In the genomic region with DNA sequence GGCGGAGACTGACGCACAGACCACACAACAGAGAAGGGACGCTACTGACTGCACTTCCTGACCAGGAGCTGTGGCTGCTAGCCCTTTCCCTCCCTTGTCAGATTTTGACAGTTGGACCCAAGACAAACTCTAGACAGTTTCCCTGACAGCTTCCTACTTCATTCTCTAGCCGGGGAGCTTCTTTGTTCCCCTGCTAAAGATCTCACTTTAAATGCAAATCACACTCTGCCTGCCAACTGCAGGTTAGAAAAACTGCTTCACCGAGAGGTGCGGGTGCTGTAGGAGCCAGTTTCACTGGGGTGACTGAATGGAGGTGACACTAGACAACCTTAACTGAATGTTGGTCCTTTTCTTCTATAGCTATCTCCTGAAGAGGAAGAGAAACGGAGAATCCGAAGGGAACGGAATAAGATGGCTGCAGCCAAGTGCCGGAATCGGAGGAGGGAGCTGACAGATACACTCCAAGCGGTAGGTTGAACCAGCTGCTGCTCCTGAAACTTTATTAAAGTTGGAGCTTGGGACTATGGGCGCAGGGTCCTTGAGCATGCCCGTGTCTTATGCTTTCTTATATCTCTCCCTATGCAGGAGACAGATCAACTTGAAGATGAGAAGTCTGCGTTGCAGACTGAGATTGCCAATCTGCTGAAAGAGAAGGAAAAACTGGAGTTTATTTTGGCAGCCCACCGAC, we compare ENCODE assay signal across 9 mouse cellular contexts. TPM values are rescaled to one million over a fixed set of nuclear protein-coding genes. Genes with fewer than 3 reads are reported as not detected.
A peak's percentile ranks its signal among the peaks of the same experiment; 100 is the strongest.
DNase-seq lines count a peak whose midpoint lies in the region; ATAC-seq and TF ChIP-seq lines count a peak whose summit lies in the region.
"Had no signal": no experiment of that assay in that cellular context is flagged by ENCODE, and none has a peak within 500 bp of the region (broad histone marks: within the 10 kb centered on the region; RNA-seq: fewer than 3 reads in every experiment).

No protein-coding gene starts in this region.

- ATAC-seq in embryonic facial prominence, embryonic 14.5 days (ENCODE audit: low read depth), result no peak
- ATAC-seq in intestine, postnatal 0 days, result no peak
- ATAC-seq in neural tube, embryonic 15.5 days (ENCODE audit: low FRiP score), result no peak

- WGBS in lung, adult 2 months, result 58% methylated on average over 14 of the region's 16 CpGs
- WGBS in embryonic facial prominence, embryonic 14.5 days, result 15% methylated on average over 13 of the region's 16 CpGs
- WGBS in intestine, postnatal 0 days, result 34% methylated on average over 15 of the region's 16 CpGs
- WGBS in neural tube, embryonic 15.5 days, result 8% methylated on average over 16 of the region's 16 CpGs

- intact Hi-C loops in gastrocnemius, postnatal 14 days (cut with DNase I; ENCODE audit: low total_unique reads), result no loop called here

- peaks cover 22% of the 10 kb centered on the region for H3K27me3 ChIP-seq in embryonic facial prominence, embryonic 14.5 days (replicated peaks; ENCODE audit: control insufficient read depth, insufficient read depth, low read length)
- H3K27me3 ChIP-seq in intestine, postnatal 0 days (replicated peaks; ENCODE audit: control insufficient read depth, insufficient read depth, low read length), result no peaks in the 10 kb centered on the region
- H3K27me3 ChIP-seq in neural tube, embryonic 15.5 days (replicated peaks), result peaks cover 23% of the 10 kb centered on the region

- DNase-seq in lung, adult 2 months, result no peak
- DNase-seq in lung, postnatal 36 days, result no peak
- DNase-seq in embryonic facial prominence, embryonic 14.5 days (ENCODE audit: low spot score), result no peak
- no peak for DNase-seq in gastrocnemius, postnatal 14 days
- no peak for DNase-seq in cerebellum, postnatal 10 days
- no peak for DNase-seq in embryo, embryonic 9.5 days (ENCODE audit: extremely low spot score)
- DNase-seq: adrenal gland, adult 8-10 months had no signal

- no peak for TF ChIP-seq CTCF in lung, adult 2 months (IDR thresholded peaks at IDR 0.05; ENCODE audit: insufficient read depth, low read length)
- TF ChIP-seq CTCF in intestine, postnatal 0 days (IDR thresholded peaks at IDR 0.05; ENCODE audit: low read depth), result no peak

- TF ChIP-seq POLR2A in lung, adult 2 months (IDR thresholded peaks at IDR 0.05; ENCODE audit: borderline replicate concordance, extremely low read depth, low read depth, low read length), result no peak

- no peaks in the 10 kb centered on the region for H3K9me3 ChIP-seq in embryonic facial prominence, embryonic 14.5 days (ENCODE audit: control insufficient read depth, low read length)
- H3K9me3 ChIP-seq in intestine, postnatal 0 days (ENCODE audit: control insufficient read depth), result no peaks in the 10 kb centered on the region
- H3K9me3 ChIP-seq in neural tube, embryonic 15.5 days (replicated peaks), result no peaks in the 10 kb centered on the region

- no peaks in the 10 kb centered on the region for H3K36me3 ChIP-seq in embryonic facial prominence, embryonic 14.5 days (ENCODE audit: control insufficient read depth, insufficient read depth, low read length)
- peaks cover 8% of the 10 kb centered on the region; the same call in 1 of the 2 replicates for H3K36me3 ChIP-seq in intestine, postnatal 0 days (ENCODE audit: control insufficient read depth, insufficient read depth)
- no peaks in the 10 kb centered on the region for H3K36me3 ChIP-seq in neural tube, embryonic 15.5 days

- H3K4me2 ChIP-seq in embryonic facial prominence, embryonic 14.5 days (ENCODE audit: low read depth, low read length), result peak overlapping the region; percentile 97
- peak overlapping the region; percentile 90 for H3K4me2 ChIP-seq in intestine, postnatal 0 days (replicated peaks; ENCODE audit: low read depth)
- H3K4me2 ChIP-seq in neural tube, embryonic 15.5 days, result peak overlapping the region; percentile 97

- peak overlapping the region; percentile 3 for H3K4me3 ChIP-seq in lung, adult 2 months (replicated peaks; ENCODE audit: extremely low read depth, low read depth, low read length)
- H3K4me3 ChIP-seq in embryonic facial prominence, embryonic 14.5 days (ENCODE audit: low read depth, low read length), result peak overlapping the region; percentile 46
- peak overlapping the region; percentile 80 for H3K4me3 ChIP-seq in intestine, postnatal 0 days (ENCODE audit: low read depth, low read length)
- peak overlapping the region; percentile 61 for H3K4me3 ChIP-seq in neural tube, embryonic 15.5 days (replicated peaks)

- H3K4me1 ChIP-seq in lung, adult 2 months (ENCODE audit: control insufficient read depth, insufficient read depth, low read length), result peaks cover 3% of the 10 kb centered on the region; the same call in 1 of the 2 replicates
- peaks cover 19% of the 10 kb centered on the region for H3K4me1 ChIP-seq in embryonic facial prominence, embryonic 14.5 days (ENCODE audit: control insufficient read depth, insufficient read depth, low read length)
- H3K4me1 ChIP-seq in intestine, postnatal 0 days (replicated peaks; ENCODE audit: control insufficient read depth, insufficient read depth, low read length), result peaks cover 15% of the 10 kb centered on the region; the same call in 1 of the 2 replicates
- H3K4me1 ChIP-seq in neural tube, embryonic 15.5 days, result peaks cover 43% of the 10 kb centered on the region

- no peak overlapping the region for H3K27ac ChIP-seq in embryonic facial prominence, embryonic 14.5 days (replicated peaks; ENCODE audit: low read depth, low read length)
- H3K27ac ChIP-seq in intestine, postnatal 0 days (ENCODE audit: low read depth, low read length), result no peak overlapping the region
- H3K27ac ChIP-seq in neural tube, embryonic 15.5 days (replicated peaks), result no peak overlapping the region

- peak overlapping the region; percentile 60 for H3K9ac ChIP-seq in embryonic facial prominence, embryonic 14.5 days (ENCODE audit: low read depth, low read length)
- peak overlapping the region; percentile 84 for H3K9ac ChIP-seq in intestine, postnatal 0 days (ENCODE audit: low read depth, low read length)
- H3K9ac ChIP-seq in neural tube, embryonic 15.5 days (replicated peaks), result peak overlapping the region; percentile 55; the same call in 1 of the 2 replicates

RNA-seq across cellular contexts. Expression of gene Fos, which starts 1.7 kb away (rescaled TPM):
- polyA plus RNA-seq in lung, adult 2 months (2012; rRNA removed), result 37.8 and 55.0 TPM in 2 replicates
- 11.2 and 12.6 TPM in 2 replicates for polyA plus RNA-seq in embryonic facial prominence, embryonic 14.5 days (2014; fragmentation: Nextera tagmentation; extraction: Ambion mirVana)
- polyA plus RNA-seq in intestine, postnatal 0 days (2015; fragmentation: Nextera tagmentation; extraction: Ambion mirVana), result 22.4 and 27.1 TPM in 2 replicates
- 5.7 and 6.0 TPM in 2 replicates for polyA plus RNA-seq in neural tube, embryonic 15.5 days (2015; fragmentation: Nextera tagmentation; extraction: Ambion mirVana)
- total RNA-seq in gastrocnemius, postnatal 14 days (2021), result 1 to 10 TPM; 7.6 to 8.9 TPM

Comparison
In these comparisons a context has a peak if more than half of its experiments do, and no peak if none do; other contexts are left out.
1. H3K4me3 ChIP-seq: peak in every context shown above with its lines; median percentile 80 in intestine, postnatal 0 days; 61 in neural tube, embryonic 15.5 days; 46 in embryonic facial prominence, embryonic 14.5 days; 3 in lung, adult 2 months.